Mouse (Mus musculus) embryonic facial prominence, embryonic 14.5 days (tissue): ENCODE data around the gene Ush1c. TPM values are rescaled to one million over a fixed set of nuclear protein-coding genes. Genes with fewer than 3 reads are reported as not detected.
A peak's percentile ranks its signal among the peaks of the same experiment; 100 is the strongest.

ENCODE experiments used
- ATAC-seq: fragments of 200-750 bp; cut with Nextera tagmentation; 2 replicates; pipeline ENCODE4 v1.8.0; 2017; ENCODE audit warnings: low read depth, moderate number of reproducible peaks, moderate TSS enrichment
- DNase-seq: peaks from one replicate; pipeline ENCODE4 v3.0.0-alpha.2; 2015; ENCODE audit warnings: low spot score
- H3K27ac ChIP-seq: fragments of 300-500 bp; sonication (generic); replicated peaks from 2 replicates; pipeline ENCODE4 v1.5.1; 2014; ENCODE audit warnings: low read depth, mild to moderate bottlenecking, low read length, moderate library complexity
- H3K27me3 ChIP-seq: fragments of 300-500 bp; sonication (generic); replicated peaks from 2 replicates; pipeline ENCODE4 v1.6.1; 2014; ENCODE audit warnings: low read length; ENCODE audit not compliant: control insufficient read depth, insufficient read depth
- H3K36me3 ChIP-seq: fragments of 300-500 bp; sonication (generic); 2 replicates; pipeline ENCODE4 v1.6.1; 2014; ENCODE audit warnings: low read length, mixed read lengths; ENCODE audit not compliant: control insufficient read depth, insufficient read depth
- H3K4me1 ChIP-seq: fragments of 300-500 bp; sonication (generic); 2 replicates; pipeline ENCODE4 v1.6.1; 2014; ENCODE audit warnings: antibody characterized with exemption, low read length; ENCODE audit not compliant: control insufficient read depth, insufficient read depth
- H3K4me2 ChIP-seq: fragments of 300-500 bp; sonication (generic); 2 replicates; pipeline ENCODE4 v1.6.1; 2014; ENCODE audit warnings: low read depth, mild to moderate bottlenecking, low read length, moderate library complexity, mixed read lengths
- H3K4me3 ChIP-seq: fragments of 300-500 bp; sonication (generic); 2 replicates; pipeline ENCODE4 v1.5.1; 2014; ENCODE audit warnings: low read depth, mild to moderate bottlenecking, low read length
- H3K9ac ChIP-seq: fragments of 300-500 bp; sonication (generic); 2 replicates; pipeline ENCODE4 v1.6.1; 2014; ENCODE audit warnings: low read depth, mild to moderate bottlenecking, low read length, moderate library complexity, mixed read lengths
- H3K9me3 ChIP-seq: fragments of 300-500 bp; sonication (generic); 2 replicates; pipeline ENCODE4 v1.6.1; 2016; ENCODE audit warnings: low read length; ENCODE audit not compliant: control insufficient read depth
- WGBS: fragments of 180-500 bp; shearing (Covaris S2); extraction: QIAGEN DNeasy Blood & Tissue Kit; methylation state at CpG from one replicate; pipeline ENCODE4 v1.1.7; 2014; 5-methylcytosine and 5-hydroxymethylcytosine counted together
- polyA plus RNA-seq: library from polyadenylated mRNA; unstranded; fragments of >200 nt; fragmentation: Nextera tagmentation; extraction: Ambion mirVana; gene quantifications from 2 replicates; pipeline ENCODE4 v1.2.1, GENCODE M21; 2014

Ush1c gene
- polyA plus RNA-seq, 1 experiment from 2014 or later: 0.68 TPM

GRCm38 (mm10) chr7:46226253-46226652 is 12.1 kb downstream of the Ush1c start:
- Histone ChIP-seq H3K4me2 (no peak overlapping the region), H3K4me1 (no peaks in the 10 kb centered on the region)

GRCm38 (mm10) chr7:46220591-46221129 is 17.6 kb downstream of the Ush1c start:
- Histone ChIP-seq H3K9ac (no peak overlapping the region), H3K27me3 (no peaks in the 10 kb centered on the region), H3K4me2 (no peak overlapping the region), H3K4me1 (no peaks in the 10 kb centered on the region), H3K4me3 (no peak overlapping the region), H3K9me3 (no peaks in the 10 kb centered on the region), H3K36me3 (no peaks in the 10 kb centered on the region), H3K27ac (no peak overlapping the region)
- DNase-seq: no peak
- ATAC-seq: no peak
- WGBS: 72% methylated on average over 8 of the region's 8 CpGs

More at GRCm38 (mm10) chr7:46226253-46226652, 12.1 kb downstream of the Ush1c start:
- Histone ChIP-seq H3K9ac (no peak overlapping the region), H3K36me3 (no peaks in the 10 kb centered on the region), H3K4me3 (no peak overlapping the region), H3K9me3 (no peaks in the 10 kb centered on the region), H3K27me3 (no peaks in the 10 kb centered on the region), H3K27ac (no peak overlapping the region)
- DNase-seq (peak; percentile 25), ATAC-seq (no peak)
- 27% methylated on average over 7 of the region's 7 CpGs for WGBS

GRCm38 (mm10) chr7:46218415-46218814 is 19.9 kb downstream of the Ush1c start:
- H3K27ac ChIP-seq: no peak overlapping the region
- H3K36me3 ChIP-seq: no peaks in the 10 kb centered on the region
- DNase-seq (peak; percentile 50), ATAC-seq (peak; percentile 80)
- 10% methylated on average over 8 of the region's 11 CpGs for WGBS
- H3K4me1 ChIP-seq: no peaks in the 10 kb centered on the region
- no peak overlapping the region for H3K4me3 ChIP-seq
- H3K4me2 ChIP-seq: no peak overlapping the region
- no peaks in the 10 kb centered on the region for H3K9me3 ChIP-seq
- H3K9ac ChIP-seq: no peak overlapping the region
- no peaks in the 10 kb centered on the region for H3K27me3 ChIP-seq

- Histone ChIP-seq H3K4me1 (no peaks in the 10 kb centered on the region), H3K4me3 (no peak overlapping the region), H3K9ac (no peak overlapping the region), H3K36me3 (no peaks in the 10 kb centered on the region), H3K27ac (no peak overlapping the region), H3K4me2 (no peak overlapping the region), H3K27me3 (no peaks in the 10 kb centered on the region), H3K9me3 (no peaks in the 10 kb centered on the region)
- 44% methylated on average over 2 of the region's 2 CpGs for WGBS
- DNase-seq (peak; percentile 33), ATAC-seq (no peak)
Observed at GRCm38 (mm10) chr7:46216481-46216880, 21.8 kb downstream of the Ush1c start.

- DNase-seq (no peak), ATAC-seq (no peak)
- no peaks in the 10 kb centered on the region for H3K9me3 ChIP-seq
- H3K4me3 ChIP-seq: no peak overlapping the region
- WGBS: 68% methylated on average over 6 of the region's 6 CpGs
- H3K4me2 ChIP-seq: no peak overlapping the region
- no peaks in the 10 kb centered on the region for H3K27me3 ChIP-seq
- no peak overlapping the region for H3K27ac ChIP-seq
- H3K36me3 ChIP-seq: no peaks in the 10 kb centered on the region
- no peak overlapping the region for H3K9ac ChIP-seq
- no peaks in the 10 kb centered on the region for H3K4me1 ChIP-seq
Observed at GRCm38 (mm10) chr7:46210276-46210675, 28.0 kb downstream of the Ush1c start.

- WGBS: 86% methylated on average over 8 of the region's 8 CpGs
Observed at GRCm38 (mm10) chr7:46208131-46208530, 30.2 kb downstream of the Ush1c start.

GRCm38 (mm10) chr7:46204775-46205174 is 33.5 kb downstream of the Ush1c start:
- Histone ChIP-seq H3K9me3 (no peaks in the 10 kb centered on the region), H3K4me2 (no peak overlapping the region), H3K36me3 (no peaks in the 10 kb centered on the region), H3K27me3 (no peaks in the 10 kb centered on the region), H3K4me1 (no peaks in the 10 kb centered on the region), H3K9ac (no peak overlapping the region), H3K4me3 (no peak overlapping the region), H3K27ac (no peak overlapping the region)
- ATAC-seq (no peak), DNase-seq (no peak)
- 77% methylated on average over 6 of the region's 6 CpGs for WGBS

More at GRCm38 (mm10) chr7:46208131-46208530, 30.2 kb downstream of the Ush1c start:
- Histone ChIP-seq H3K4me3 (no peak overlapping the region), H3K9ac (no peak overlapping the region), H3K27me3 (no peaks in the 10 kb centered on the region), H3K4me2 (no peak overlapping the region), H3K4me1 (no peaks in the 10 kb centered on the region), H3K27ac (no peak overlapping the region), H3K36me3 (no peaks in the 10 kb centered on the region), H3K9me3 (no peaks in the 10 kb centered on the region)
- no peak for DNase-seq
- ATAC-seq: no peak

- no peak overlapping the region for H3K4me3 ChIP-seq
- H3K27ac ChIP-seq: no peak overlapping the region
- no peaks in the 10 kb centered on the region for H3K9me3 ChIP-seq
- WGBS: 23% methylated on average over 11 of the region's 11 CpGs
- no peak overlapping the region for H3K4me2 ChIP-seq
- ATAC-seq (peak; percentile 37; the same call in 1 of the 2 replicates), DNase-seq (peak; percentile 37)
- no peaks in the 10 kb centered on the region for H3K36me3 ChIP-seq
- no peaks in the 10 kb centered on the region for H3K4me1 ChIP-seq
- H3K9ac ChIP-seq: no peak overlapping the region
- H3K27me3 ChIP-seq: no peaks in the 10 kb centered on the region
Observed at GRCm38 (mm10) chr7:46204046-46204471, 34.2 kb downstream of the Ush1c start.

- no peaks in the 10 kb centered on the region for H3K4me1 ChIP-seq
- H3K36me3 ChIP-seq: no peaks in the 10 kb centered on the region
- no peak overlapping the region for H3K4me2 ChIP-seq
- no peaks in the 10 kb centered on the region for H3K9me3 ChIP-seq
- no peaks in the 10 kb centered on the region for H3K27me3 ChIP-seq
- DNase-seq (peak; percentile 8), ATAC-seq (peak; percentile 54; the same call in 1 of the 2 replicates)
- no peak overlapping the region for H3K4me3 ChIP-seq
- no peak overlapping the region for H3K9ac ChIP-seq
- no peak overlapping the region for H3K27ac ChIP-seq
- WGBS: 12% methylated on average over 13 of the region's 14 CpGs
Observed at GRCm38 (mm10) chr7:46201649-46202048, 36.7 kb downstream of the Ush1c start.
